Mouse (Mus musculus) frontal cortex, postnatal 10 days (tissue): ENCODE measurements around the gene Maneal.
A peak's percentile ranks its signal among the peaks of the same experiment; 100 is the strongest.

Experiments
- DNase-seq, 2 experiments: peaks; one replicate each; pipeline ENCODE4 v3.0.0; 2022; ENCODE audit warnings: low spot score in 2 of 2, mixed read lengths in 1 of 2

The Maneal gene

DNA sequence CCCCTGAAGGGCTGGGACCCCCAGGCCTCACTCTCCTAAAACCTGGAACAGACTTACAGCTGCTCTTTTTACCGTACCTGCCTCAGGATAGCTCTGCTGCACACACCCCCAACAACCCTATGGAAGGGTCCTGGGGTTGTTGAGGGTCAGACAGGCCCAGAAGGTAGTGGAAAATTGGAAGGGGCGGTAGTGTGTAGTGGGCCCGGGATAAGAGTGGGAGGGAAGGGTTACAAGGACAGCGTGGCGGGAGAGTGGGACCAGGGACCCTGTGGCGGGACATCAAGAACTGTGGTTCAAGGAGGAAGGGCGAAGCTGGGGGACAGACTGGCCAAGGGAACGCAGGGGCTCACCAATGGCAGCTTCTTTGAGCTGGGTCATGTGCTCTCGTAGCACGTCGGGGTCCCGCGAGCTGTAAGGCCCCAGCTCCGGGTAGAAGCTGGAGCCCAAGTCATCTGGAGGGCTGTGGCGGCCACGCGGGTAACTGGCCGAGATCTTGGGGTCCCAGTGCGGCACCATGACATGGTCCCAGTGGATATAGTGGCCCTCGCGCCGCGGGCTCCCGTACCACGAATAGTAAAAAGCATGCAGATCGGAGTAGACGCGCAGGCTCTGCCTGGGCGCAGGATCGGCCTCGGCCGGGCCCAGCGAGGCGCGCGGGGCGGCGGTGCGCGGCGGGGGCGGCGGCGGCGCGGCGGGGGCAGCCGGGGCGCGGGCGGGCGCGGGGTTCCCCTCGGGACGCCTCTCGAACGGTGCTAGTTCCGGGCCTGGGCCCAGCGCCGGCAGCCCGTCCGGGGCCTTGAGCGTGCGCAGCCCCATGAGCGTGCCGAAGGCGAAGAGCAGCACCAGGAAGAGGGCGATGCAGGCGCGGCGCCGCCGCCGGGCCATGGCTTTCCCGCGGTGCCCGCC lies at the start of gene Maneal:
Gene Maneal (minus strand): TSS at position 889 of the 906 bp plus-strand sequence.
- no peak for DNase-seq

DNA sequence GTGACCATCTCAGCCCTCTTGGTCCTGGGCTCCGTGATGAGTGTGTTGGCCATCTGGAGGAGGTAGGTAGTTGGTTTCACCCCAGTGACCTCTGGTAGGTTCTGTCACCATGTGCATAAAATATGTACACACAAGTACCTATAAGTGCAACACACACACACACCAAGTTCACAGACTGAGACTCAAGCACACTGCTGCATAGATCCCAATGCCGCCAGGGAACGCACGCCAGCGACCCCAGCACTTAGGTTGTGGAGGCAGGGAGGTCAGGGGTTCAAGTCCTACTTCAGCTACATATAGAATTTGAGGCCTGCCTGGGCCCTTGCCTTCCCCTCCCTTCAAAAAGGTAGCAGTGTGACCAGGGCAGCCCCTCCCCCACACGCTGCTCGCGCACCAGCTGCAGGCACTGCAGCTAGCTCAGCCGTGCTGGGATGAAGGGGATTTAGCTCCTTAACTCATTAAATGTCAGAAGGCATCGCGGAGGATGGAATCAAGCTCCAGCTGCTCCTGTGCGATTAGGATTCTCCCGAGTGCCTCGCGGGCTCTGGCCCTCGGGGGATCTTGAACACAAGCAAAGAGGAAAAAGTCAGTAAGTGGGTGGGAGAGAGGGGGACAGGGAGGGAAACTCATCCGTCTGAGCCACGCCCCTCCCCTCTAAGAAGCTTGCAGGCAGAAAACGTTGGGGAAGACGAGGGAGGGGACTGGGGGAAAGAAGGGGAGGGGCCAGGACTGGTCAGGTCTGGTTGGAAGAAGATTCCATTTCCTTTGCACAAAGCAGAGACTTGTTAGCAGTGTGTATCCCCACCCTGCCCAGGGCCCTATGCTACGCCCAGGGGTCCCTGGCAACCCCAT lies 44.2 kb upstream of the Maneal start:
- peak; percentile 31 to 34 for DNase-seq

DNA sequence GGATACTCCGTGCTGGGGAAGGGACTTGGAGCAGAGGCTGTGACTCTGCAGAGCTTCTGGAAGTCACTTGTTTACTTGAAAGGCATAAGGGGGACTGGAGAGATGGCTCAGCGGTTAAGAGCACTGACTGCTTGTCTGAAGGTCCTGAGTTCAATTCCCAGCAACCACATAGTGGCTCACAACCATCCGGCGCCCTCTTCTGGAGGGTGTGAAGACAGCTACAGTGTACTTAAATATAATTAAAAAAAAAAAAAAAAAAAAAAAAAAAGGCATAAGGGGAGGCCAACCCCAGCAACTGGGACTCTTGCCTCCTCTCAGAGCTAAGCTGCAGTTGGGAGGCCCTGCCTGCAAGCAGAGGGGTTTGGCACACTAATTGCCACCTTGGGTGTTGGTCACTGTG lies 43.4 kb upstream of the Maneal start:
- DNase-seq = no peak

DNA sequence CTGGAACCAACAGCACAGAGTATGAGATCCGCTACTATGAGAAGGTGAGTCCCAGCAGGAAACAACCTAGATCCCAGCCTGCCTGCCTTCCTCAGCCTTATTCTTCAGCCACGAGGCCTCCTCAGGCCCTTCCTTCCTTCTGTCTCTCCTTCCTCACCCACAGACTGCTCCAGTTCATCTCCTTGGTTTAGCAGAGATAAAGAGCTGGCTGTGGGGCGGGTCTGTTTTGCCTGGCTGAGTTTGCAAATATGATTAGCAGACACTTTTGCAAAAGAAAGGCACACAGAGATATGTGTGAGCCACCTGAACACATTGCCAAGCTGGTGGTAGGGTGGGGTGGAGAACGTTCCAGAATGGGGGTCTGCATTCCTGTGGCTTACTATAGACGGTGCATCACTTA lies 37.9 kb upstream of the Maneal start:
- no peak for DNase-seq

DNA sequence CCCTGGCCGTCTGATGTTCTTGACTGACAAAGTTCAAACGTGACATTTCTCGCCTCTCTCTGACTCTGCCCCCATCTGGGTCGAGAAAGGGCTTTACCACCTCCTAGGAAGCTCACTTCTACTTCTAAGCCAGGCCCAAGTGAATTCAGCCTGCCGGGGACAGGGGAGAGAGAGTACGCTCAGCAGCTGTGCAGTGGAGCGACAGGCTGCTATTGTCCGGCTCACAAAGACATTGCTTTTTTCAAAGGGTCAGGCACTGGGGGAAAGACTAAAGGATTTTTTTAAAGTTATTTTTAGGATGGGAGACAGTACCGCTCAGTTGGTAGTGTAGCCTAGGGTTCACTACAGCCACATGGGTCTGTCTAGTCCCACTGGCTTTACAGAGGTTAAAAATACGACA lies 36.5 kb upstream of the Maneal start:
- no peak for DNase-seq

DNA sequence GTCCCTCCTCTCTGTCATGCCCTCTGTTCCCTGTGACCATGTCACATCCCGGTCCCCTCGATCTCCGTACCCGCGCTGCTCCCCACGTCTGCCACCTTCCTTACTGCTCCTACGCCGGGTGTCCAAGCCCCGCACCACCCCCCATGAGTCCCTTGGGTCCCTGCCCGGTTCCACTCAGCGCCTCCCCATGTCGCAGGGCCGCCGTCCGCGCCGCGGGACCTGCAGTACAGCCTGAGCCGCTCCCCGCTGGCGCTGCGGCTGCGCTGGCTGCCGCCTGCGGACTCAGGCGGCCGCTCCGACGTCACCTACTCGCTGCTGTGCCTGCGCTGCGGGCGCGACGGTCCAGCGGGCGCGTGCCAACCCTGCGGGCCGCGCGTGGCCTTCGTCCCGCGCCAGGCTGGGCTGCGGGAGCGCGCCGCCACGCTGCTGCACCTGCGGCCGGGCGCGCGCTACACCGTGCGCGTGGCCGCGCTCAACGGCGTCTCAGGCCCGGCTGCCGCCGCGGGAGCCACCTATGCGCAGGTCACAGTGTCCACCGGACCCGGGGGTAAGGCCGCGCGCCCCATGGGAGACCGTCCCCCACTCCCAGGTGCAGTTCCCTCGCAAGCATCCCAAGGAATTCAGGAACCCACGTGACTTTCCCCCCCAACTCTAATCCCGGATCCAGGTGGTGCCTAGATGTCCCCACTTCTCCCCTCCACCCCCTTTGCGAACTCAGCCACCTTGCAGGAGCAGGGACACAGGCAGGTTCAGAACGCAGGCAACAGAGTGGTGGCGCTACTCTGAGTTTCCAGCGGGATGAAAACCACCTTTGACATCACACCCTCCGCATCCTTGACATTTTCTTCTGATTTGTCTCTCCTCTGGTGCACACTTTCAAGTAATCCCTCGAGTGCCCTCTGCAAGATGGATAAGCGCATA lies 32.8 kb upstream of the Maneal start:
- peak in 1 of 2 experiments; percentile 42 for DNase-seq

DNA sequence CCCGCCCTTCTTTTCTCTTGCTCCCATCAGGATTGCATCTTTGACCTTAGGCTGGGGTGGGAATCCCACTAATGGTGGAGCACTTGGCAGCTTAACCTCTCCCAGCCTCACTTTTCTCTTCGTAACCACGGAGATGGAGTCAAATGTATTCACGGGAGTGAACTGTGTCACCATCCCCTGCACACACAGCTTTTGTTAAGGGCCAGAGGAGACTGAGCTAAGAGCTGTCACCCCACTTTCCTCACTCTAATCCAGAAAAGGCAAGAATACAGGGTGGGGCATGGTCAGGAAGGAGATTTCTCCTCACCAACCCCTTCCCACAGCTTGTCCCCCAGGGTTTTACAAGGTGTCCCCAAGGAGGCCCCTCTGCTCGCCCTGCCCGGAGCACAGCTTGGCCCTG lies 31.8 kb upstream of the Maneal start:
- DNase-seq = no peak

DNA sequence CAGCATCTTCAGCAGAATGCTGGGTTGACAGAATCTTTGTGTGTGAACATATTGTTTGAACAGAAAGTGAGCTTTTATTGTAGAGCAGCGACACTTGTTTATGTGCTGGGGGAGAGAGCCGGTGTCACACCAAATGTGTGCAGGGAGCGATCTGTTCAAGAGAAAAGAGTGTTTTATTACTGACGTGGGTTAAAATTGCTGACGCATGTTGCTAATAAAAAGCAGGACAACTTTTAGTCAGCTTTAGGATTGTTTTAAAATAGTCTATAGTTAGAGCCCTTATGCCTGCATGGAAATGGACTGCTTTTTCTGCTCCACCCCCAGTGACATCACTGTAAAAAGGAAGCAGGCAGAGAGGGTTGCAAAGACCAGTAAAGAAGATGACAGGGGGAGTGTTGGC lies 28.9 kb upstream of the Maneal start:
- no peak for DNase-seq

DNA sequence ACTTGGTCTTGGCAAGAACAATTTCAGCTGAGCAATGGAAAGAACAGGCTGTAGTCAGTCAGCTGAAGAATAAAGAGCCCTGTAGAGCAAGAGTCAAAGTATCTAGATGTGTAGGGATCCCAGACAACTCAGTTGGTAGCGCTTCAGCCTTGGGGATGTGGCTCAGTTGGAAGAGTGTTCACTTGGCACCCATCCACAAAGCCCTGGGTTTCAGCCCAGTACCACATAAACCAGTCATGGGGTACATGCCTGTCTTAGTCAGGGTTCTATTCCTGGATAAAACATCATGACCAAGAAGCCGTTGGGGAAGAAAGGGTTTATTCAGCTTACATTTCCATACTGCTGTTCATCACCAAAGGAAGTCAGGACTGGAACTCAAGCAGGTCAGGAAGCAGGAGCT lies 28.0 kb upstream of the Maneal start:
- no peak for DNase-seq

DNA sequence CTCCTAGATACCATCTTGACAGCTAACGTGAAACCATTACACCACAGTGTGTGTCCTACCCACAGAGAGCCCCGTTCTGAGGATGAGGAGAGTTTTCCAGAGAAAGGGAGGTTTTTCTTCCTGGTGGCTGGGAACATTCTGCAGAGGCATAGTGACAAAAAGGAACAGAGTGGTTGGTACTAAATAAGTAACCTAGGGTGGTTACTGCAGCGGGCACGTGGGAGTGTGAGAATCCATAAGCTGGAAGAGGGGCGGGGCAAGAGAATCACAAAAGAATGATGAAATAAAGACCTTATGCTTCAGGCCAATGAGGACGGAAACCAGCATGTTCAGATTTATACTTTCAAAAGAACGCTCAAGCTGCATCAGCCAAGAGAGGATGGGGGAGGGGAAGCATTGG lies 26.7 kb upstream of the Maneal start:
- DNase-seq = no peak

DNA sequence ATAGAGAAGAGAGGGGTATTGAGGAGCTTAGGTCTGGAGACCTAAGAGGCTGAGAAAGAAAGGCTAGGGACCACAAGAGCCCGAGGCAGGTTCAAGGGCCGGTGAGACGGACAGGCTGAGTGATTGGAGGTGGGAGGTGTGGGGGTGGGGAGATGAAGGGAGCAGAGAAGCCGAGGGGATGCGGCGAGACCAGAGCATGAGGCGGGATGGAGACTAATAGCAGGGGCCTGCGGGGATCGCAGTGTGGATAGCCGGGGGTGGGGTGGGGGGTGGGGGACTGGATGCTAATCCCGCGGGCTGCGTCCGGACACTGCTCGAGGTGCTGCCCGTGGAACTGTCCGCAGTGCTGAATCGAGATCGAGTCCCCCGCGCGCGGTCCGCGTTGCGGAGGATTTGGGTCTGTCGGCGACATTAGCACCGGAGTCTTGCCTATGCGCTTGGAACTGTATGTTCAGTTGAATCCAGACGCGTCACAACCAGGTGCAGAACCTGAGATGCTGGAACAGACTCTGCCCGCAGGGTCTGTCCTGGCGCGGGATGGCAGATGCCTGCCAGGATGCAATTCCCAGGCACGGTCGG lies 20.3 kb upstream of the Maneal start:
- DNase-seq = peak in 1 of 2 experiments; percentile 45

DNA sequence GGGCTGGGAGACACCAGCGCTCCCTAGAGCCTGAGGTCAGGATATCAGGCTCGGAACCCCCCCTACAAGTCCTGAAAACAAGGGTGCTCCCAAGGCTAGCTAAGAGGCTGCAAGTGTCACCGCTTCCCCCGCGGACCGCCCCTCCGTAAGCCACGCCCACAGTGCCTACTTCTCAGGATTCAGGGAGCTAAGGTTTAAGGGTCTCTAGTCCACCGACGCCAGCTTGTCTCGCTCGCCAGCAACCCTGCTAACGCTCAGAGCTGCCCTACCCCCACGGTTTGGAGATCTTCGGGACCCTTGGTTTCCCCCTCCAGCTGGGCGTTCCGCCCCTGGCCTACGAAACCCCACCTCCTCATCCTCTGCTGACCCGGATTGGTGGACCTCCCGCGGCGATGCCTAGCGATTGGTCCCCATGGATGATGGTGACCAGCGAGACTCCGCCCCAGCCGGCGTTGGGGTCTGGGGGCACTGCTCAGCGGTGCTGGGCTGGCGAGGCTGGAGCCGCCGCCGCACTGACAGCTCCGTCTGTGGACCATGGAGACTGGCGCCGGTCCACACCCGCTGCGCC lies 19.5 kb upstream of the Maneal start:
- DNase-seq = peak; percentile 82 to 87

DNA sequence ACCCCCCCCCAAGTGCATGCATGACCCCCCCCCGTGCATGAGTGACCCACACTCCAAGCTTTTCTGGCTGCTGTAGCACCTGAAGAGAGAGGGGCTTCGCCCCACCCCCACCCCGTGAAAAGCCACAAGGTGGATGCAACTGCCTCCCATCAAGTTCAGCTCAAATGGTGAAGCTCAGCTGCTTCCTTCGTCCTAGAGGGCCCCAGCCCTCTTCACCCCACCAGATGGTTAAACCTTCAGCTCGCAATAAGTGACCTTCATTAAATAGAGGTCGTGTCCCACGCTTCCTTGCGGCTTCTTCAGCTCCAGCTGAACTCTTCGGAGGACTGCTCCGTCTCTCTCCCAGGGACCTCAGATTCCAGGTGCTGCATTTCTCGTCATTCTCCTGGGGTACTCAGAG lies 18.6 kb upstream of the Maneal start, which contains the start of gene Epha10:
Gene Epha10 (plus strand): TSS at position 301 of the 400 bp plus-strand sequence.
- no peak for DNase-seq

DNA sequence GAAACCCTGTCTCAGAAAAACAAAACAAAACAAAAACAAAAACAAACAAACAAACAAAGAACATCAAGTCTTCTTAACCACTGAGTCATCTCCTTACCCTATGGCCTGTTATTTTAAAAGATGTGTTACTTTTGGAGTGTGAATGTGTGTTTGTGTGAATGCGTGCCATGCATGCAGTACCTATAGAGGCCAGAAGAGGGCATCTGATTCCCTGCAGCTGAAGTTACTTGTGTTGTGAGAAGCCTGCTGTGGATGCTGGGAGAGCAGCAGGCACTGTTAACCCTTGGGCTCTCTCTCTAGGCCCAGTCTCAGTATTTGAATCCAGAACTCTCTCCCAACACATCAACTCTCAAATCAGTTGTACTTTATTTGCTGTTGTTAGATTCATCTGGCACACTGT lies 10.7 kb upstream of the Maneal start:
- DNase-seq = no peak

DNA sequence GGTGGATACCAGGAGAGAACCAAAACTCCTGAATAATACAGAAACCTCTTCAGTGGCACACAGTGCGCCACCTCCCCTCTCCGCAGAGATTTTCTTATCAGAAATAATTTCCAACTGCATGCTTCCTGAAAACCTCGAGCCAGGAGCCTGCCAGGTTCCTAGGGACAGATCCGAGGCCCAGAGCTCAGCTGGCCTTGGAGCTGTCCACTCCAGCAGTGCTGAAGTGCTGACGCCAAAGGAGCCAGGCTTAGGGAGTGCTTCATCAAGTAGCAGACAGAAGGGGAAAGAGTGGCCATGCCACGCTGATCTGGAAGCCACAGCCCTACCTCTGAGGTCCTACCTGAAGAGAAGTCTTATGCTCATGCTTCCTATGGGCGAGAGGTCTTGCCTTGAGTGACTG lies 1.5 kb downstream of the Maneal start:
- no peak for DNase-seq

DNA sequence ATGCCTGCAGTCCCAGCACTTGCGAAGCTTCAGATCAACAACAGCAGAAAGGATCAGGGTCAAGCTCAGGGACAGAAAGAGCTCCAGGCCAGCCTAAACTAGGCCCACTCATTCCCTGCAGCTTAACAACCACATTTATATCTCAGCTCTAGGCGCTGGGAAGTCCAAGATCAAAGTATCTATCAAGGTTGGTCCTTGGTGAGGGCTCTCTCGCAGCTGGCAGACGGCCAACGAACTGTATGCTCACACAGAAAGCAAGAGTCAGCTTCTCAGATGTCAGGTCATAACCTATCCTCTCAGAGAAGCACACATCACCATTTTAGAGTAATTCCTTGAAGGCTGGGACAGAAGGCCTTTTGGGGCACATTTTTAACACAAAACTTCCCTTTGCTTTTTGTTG lies 3.6 kb downstream of the Maneal start:
- DNase-seq = no peak

DNA sequence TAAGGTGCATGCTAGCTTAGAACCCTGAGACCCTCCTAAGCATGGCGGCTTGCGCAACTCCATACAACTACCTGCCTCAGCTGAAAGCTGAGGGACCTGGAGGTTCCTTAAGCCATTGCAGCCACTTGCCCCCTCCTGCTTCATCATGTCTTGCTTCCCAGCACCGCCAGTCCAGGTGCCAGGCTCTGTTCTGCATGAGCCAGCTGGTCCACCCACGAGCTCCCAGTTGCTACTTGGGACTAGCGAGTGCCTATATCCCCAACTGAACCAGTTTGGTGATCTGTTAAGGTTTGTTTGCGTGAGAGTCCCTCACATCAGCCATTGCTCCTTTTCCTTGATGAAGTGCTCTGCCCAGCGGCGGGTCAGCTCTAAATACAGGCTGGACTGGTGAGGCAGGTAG lies 5.7 kb downstream of the Maneal start:
- DNase-seq = no peak

DNA sequence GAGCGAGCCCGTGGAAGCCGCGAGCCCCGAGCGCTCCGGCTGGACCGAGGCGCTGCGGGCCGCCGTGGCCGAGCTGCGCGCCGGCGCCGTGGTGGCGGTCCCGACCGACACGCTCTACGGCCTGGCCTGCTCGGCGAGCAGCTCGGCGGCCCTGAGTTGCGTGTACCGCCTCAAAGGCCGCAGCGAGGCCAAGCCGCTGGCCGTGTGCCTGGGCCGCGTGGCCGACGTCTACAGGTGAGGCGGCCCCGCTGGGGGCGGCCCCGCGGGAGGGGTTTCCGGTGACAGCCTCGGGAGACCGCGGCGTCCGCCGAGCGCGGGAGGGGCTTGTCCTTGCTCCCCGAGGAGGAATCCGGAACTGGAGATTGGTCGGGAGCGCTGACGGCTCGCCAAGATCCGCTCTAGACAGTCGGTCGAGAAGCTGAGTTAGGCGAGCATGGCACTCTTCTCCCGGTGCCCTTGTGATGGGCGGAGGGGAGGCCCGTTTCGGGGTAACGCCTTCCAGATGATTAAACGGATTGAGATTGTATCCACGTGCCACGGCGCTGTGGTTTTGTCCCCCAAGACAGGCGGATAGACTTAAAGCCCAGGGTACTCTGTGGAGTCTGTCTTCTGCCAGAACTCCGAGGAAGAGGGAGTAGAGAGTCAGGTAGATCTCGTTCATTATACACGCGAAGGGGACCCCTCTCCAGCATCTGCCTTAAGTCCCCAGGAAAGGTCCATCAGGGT lies 10.9 kb downstream of the Maneal start, which contains the start of gene 1110065P20Rik:
Gene 1110065P20Rik (minus strand): TSS at position 264 of the 726 bp plus-strand sequence.
- DNase-seq = peak; percentile 70 to 75

DNA sequence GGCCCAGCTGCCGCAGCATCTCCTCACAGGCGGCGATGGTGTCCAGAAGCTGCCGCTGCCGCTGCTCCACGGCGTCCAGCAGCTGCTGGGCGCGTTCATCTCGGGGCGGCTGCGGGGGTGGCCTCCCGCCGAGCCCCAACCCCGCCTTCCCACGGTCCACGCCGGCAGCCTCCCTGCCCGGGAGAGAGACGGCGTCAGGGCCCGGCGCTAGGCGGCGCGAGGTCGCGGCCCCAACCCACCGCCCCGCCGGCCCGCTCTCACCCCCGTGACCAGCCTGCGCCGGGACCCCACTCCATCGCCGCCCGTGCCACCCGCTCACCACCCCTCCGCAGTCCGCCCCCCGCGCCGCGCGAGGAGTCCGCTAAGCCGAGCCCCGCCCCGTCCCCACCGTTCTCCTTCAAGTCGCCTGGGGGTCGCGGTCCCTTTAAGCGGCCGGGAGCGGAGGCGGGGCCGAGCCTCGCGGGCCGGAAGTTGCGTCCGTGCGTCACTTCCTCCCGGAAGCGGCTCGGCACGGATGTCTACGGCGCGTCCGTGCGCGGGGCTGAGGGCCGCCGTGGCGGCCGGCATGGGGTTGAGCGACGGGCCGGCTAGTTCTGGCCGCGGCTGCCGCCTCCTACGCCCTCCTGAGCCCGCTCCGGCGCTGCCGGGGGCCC lies 11.6 kb downstream of the Maneal start, which contains the start of gene Yrdc:
Gene Yrdc (plus strand): TSS at position 419 of the 653 bp plus-strand sequence.
- peak; percentile 90 to 94 for DNase-seq
